Mouse (Mus musculus) cerebellum, postnatal 14 days (tissue): ENCODE measurements at regions not wholly inside any gene's neighbourhood (a gene's known extent, or its start where the extent isn't known, plus 50 kb on each side); places are given as distances from the start of the nearest gene placed in this dataset.
"Not testable (repeated sequence)": the region's sequence is repeated elsewhere in the genome, so short reads cannot be mapped to it uniquely, and the experiment has no call there.

Experiments
- DNase-seq, 2 experiments: peaks; one replicate each; pipeline ENCODE4 v3.0.0; 2021; ENCODE audit warnings: mixed read lengths in 2 of 2

GRCm38 (mm10) chr1:80969927-80970326 is 106.8 kb upstream of the Nyap2 start:
- no peak for DNase-seq

DNA sequence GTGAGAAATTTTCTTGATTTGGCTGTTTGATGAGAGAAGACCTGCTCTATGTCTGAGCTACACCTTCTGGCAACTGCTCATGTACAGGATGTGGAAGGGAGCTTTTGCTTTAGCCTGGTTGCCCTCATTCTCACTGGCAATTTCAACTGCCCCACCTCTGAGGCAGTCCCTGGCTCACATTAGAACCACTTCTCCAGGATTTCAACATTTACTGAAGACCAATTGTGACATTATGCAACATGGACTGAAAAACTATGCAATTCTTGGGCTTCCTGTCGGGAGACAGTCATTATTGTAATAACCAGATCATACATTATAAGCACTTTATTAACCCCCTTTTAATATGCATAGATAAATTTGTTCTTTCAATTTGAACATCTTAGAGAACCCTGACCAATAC is 107.6 kb upstream of the Nyap2 start:
- no peak for DNase-seq

GRCm38 (mm10) chr1:80965792-80966191 is 111.0 kb upstream of the Nyap2 start:
- peak; percentile 23 to 62 for DNase-seq

DNA sequence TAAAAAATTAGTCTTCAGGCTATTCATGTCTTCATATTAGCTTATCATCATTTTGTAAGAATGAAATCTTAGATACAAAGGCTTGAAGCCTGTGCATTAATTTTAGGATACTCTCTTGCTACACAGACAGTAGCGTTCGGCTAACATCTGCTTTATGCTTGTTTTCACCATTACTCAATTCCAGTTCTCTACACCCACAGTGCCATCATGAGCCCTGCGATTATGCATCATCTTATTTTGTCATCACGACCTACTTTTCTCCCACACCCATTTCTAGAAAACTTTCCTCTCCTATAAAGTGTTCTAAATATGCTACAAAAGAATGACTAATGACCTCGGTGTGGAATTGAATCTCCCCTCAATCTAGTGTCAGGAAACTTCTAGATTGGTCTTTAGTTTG is 112.4 kb upstream of the Nyap2 start:
- DNase-seq: peak in 1 of 2 experiments; percentile 21

GRCm38 (mm10) chr1:80963838-80964237 is 112.9 kb upstream of the Nyap2 start:
- DNase-seq: peak; percentile 60 to 83

DNA sequence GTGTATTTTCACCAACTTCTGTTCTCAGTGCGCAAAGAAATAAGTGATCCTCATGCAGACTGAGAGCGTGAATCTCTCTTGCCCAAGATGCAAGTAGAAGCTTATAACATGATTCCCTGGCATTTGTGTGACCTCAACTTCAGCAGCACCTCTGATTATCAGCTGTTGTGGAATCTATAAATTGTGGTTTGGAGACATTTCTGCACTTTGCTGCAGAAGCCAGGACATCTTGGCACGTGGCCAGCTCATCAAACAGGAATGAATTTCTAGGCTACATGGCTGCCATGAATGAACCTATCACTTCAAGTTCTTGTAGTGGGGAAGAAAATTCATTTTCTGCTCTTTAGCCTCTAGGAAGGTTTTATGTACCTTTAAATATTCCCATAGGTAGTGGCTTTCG is 126.3 kb upstream of the Nyap2 start:
- DNase-seq: peak; percentile 47 to 67

DNA sequence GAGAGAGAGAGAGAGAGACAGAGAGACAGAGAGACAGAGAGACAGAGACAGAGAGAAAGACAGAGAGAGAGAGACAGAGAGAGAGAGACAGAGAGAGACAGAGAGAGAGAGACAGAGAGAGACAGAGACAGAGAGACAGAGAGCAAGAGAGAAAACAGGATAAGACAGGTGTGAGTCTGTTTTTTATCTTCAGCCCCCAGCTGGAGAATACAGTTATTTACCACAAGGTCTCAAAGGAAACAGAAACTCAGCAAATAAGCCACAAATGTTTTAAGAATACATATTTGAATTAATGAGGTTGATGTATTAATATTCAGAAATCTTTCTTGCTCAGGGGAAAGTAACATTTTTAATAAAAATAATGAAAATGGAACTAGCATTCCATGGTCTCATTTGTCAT is 130.7 kb upstream of the Nyap2 start:
- not testable (repeated sequence) for DNase-seq

DNA sequence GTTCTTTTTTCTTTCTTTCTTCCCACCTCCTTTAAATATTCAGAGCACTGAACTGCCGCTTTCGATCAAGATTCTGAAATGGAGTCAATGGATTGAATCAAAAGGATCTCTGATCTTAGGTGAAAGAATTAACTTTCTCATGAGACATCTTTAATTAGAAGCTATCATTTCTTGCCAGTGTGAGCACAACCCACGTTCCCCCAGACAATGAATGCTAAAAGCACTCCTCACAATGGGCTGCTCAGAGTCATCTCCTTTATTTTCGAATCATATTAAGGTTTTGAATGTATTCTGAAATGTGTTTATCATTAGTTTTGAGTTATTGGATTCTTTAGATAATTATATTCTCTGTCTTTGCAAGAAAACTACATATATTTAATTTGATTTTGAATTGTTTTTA is 137.4 kb upstream of the Nyap2 start:
- DNase-seq: no peak

- DNase-seq: peak; percentile 27 to 29
These were observed 141.0 kb upstream of the Dock10 start for GRCm38 (mm10) chr1:80899281-80899680.

DNA sequence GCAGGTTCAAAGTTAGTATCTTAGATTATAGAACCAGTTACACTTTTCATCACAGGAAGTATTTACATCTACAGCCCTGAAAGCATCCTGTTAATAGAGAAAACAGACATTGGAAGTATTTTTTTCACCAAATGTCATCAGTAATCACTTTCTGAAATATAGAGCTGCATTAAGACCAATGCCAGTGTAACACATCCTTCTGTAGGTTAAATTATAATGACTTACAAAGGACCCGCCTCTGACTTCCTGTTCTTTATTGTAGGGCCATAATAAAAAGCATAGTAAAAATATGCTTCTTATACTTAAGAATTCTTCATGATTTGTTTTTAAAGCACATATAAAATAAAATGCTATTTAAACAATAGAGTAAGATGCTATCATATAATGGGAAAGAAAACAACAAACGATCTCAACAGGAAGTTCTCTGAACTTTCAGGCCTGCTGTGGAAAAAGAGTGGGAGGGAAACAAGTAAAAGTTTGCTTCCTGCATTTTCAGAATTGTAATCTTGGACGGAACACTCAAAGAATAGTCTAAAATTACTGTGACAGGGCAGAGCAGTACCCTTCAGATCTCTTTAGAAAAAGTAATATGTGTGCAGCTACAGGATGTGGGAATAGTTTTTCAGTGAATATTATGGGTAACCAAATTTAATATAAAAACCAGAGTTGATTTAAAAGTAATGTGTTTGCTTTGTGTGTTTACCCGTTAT is 116.0 kb upstream of the Dock10 start:
- no peak for DNase-seq

GRCm38 (mm10) chr1:80873596-80873995 is 115.3 kb upstream of the Dock10 start:
- peak; percentile 43 to 47 for DNase-seq

DNA sequence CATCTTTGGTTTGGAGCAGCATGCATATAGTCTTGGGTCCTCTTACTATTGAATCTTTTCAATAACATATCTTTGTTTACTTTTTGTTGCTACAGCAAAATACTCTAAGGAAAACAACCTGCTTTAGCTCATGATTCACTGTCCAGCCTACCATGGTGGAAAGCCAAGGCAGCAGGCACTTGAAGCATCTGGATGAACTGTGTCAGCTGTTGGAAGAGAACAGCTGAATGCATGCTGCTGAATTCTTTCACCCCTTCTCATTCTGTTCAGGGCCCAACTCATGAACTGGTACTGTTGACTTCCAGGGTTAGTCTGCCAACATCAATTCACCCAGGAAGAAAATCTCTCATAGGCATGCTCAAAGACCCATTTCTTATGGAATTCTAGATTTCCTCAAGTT is 110.5 kb upstream of the Dock10 start:
- no peak for DNase-seq

DNA sequence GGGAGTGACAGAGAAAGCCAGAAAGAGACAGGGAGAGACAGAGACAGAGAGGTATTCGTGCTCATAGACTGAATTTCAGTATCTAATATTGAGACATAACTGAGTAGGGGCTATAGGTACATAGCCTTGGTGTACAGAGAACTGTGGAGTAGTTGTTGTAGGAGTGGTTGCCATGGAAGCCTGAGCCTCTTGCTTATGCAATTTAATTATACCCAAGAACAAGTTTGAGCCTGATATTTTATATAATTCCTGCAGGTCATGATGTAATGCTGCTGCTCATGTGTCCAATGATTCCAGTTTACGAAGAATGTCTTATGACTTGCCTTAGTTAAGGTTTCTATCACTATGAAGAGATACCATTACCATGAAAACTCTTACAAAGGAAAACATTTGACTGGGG is 98.7 kb upstream of the Dock10 start:
- DNase-seq: no peak

- DNase-seq: no peak
These were observed 96.8 kb upstream of the Dock10 start for GRCm38 (mm10) chr1:80854945-80855656.

- peak; percentile 40 to 50 for DNase-seq
These were observed 96.0 kb upstream of the Dock10 start for GRCm38 (mm10) chr1:80854289-80854701.

- peak; percentile 39 to 54 for DNase-seq
These were observed 94.4 kb upstream of the Dock10 start for GRCm38 (mm10) chr1:80852761-80853160.

GRCm38 (mm10) chr1:80830196-80830794 is 72.0 kb upstream of the Dock10 start:
- DNase-seq: peak; percentile 64 to 78

DNA sequence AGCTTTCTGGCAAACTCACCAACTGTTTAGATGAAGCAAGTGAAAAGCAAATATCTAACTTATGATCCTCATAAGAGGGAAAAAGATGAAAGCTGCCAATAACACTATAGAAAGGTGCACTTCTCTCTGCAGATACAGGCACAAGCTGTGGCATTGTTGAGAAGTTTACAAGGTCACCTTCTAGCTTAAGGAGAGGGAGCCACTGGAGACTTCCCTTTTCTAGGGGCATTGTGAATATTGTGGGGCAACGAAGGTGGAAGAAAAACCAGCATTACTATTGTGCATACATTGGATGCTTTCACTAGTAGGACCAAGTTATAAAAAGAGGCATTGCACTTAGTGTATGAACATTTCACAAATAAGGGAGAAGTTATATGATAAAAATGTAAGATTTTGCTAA is 68.1 kb upstream of the Dock10 start:
- no peak for DNase-seq

DNA sequence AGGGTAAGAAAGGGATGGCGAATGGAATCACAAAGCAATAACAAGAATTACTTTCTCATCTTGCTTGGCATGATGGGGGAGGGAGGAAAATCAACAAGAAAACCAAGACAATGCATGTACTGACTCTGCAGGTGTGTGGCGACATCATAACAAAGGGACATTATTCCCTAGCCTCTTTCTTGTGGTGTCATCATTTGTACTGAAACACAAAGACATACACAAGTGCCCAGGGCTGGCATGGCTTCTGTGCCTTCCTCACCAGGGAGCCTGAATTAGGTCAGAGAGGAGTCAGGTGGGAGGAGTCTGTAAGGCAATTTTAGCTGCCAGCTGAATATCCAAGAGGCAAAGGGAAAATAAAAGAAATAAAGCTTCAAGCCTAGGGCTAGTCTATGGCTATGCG is 65.6 kb upstream of the Dock10 start:
- DNase-seq: peak; percentile 7 to 11

DNA sequence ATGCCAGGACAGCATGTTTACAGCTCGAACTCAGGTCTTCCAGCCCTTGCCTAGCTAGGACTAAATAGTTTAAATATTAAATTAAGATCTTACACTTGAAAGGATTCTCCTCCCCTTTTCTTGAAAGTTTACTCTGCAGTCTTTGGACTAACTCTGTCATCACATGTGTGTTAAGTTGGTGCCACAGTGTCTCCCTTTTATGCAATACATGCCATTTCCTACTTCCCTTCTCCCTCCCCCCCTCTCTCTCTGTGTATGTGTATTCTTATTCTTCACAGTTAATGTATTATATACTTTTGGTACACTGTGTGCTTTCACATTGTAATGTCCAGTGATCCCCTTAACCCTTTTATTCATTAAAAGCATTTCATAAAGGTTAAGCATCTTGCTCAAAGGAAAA is 63.9 kb upstream of the Dock10 start:
- DNase-seq: no peak

DNA sequence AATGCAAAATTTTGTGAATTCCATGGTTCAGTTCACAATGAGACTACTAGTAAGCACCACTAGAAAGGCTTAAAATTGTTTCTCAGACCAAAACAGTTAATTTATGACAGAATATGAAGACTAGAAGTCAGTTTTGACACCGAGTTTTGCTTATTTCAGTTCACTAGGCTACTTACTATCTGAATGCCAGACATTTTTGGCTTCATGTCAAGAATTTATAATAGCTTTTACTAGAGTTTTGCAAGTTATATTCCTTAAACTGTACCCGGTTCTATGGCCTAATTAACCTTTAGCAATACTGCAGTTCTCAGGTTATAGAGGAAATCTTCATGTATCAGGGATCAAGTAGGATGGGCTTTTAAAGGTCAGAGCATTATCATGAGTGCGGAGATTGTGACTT is 54.6 kb upstream of the Dock10 start:
- DNase-seq: no peak
